Mouse (Mus musculus) heart, postnatal 0 days (tissue): Measurements from ENCODE around the gene Phactr3. TPM values are rescaled to one million over a fixed set of nuclear protein-coding genes. Genes with fewer than 3 reads are reported as not detected.

Source experiments
- ATAC-seq: fragments of 200-750 bp; cut with Nextera tagmentation; 2 replicates; pipeline ENCODE4 v1.8.0; 2017; ENCODE audit warnings: low read depth, moderate number of reproducible peaks, moderate library complexity; ENCODE audit not compliant: insufficient read depth
- DNase-seq: peaks from one replicate; pipeline ENCODE4 v3.0.0-alpha.2; 2016; ENCODE audit warnings: low spot score
- H3K27ac ChIP-seq: fragments of 300-500 bp; sonication (generic); 2 replicates; pipeline ENCODE4 v1.5.1; 2014; ENCODE audit warnings: low read depth, mild to moderate bottlenecking
- H3K27me3 ChIP-seq: fragments of 300-500 bp; sonication (generic); 2 replicates; pipeline ENCODE4 v1.6.1; 2014; ENCODE audit warnings: low read length, mixed read lengths; ENCODE audit not compliant: control insufficient read depth, insufficient read depth
- H3K36me3 ChIP-seq: fragments of 300-500 bp; sonication (generic); replicated peaks from 2 replicates; pipeline ENCODE4 v1.6.1; 2014; ENCODE audit warnings: low read length, mixed read lengths; ENCODE audit not compliant: control insufficient read depth, insufficient read depth
- H3K4me1 ChIP-seq: fragments of 300-500 bp; sonication (generic); 2 replicates; pipeline ENCODE4 v1.6.1; 2014; ENCODE audit warnings: antibody characterized with exemption; ENCODE audit not compliant: control insufficient read depth, insufficient read depth
- H3K4me2 ChIP-seq: fragments of 300-500 bp; sonication (generic); 2 replicates; pipeline ENCODE4 v1.6.1; 2014; ENCODE audit warnings: low read depth, mild to moderate bottlenecking, low read length, moderate library complexity
- H3K4me3 ChIP-seq: fragments of 300-500 bp; sonication (generic); 2 replicates; pipeline ENCODE4 v1.5.1; 2014; ENCODE audit warnings: low read depth, low read length
- H3K9ac ChIP-seq: fragments of 300-500 bp; sonication (generic); replicated peaks from 2 replicates; pipeline ENCODE4 v1.6.1; 2014; ENCODE audit warnings: low read depth, low read length, mixed read lengths
- H3K9me3 ChIP-seq: fragments of 300-500 bp; sonication (generic); replicated peaks from 2 replicates; pipeline ENCODE4 v1.6.1; 2016; ENCODE audit warnings: low read length; ENCODE audit not compliant: control insufficient read depth
- CTCF ChIP-seq: IDR thresholded peaks from 2 replicates; pipeline ENCODE4 v1.5.1; 2016; ENCODE audit warnings: antibody characterized with exemption, control low read depth, low read depth
- EP300 ChIP-seq: IDR thresholded peaks from 2 replicates; pipeline ENCODE4 v1.6.1; 2016; ENCODE audit warnings: antibody characterized with exemption, low read depth
- WGBS: fragments of 180-500 bp; shearing (Covaris S2); extraction: QIAGEN DNeasy Blood & Tissue Kit; methylation state at CpG from one replicate; pipeline ENCODE4 v1.1.7; 2014; 5-methylcytosine and 5-hydroxymethylcytosine counted together
- polyA plus RNA-seq: library from polyadenylated mRNA; unstranded; fragments of >200 nt; fragmentation: Nextera tagmentation; extraction: Ambion mirVana; gene quantifications from 2 replicates; pipeline ENCODE4 v1.2.1, GENCODE M21; 2015
- total RNA-seq: library from RNA; depleted of rRNA; stranded (reverse); fragments of >200 nt; gene quantifications from 2 replicates; pipeline ENCODE4 v1.2.3, GENCODE M21; 2014; ENCODE audit warnings: low replicate concordance

The Phactr3 gene
- total and polyA plus RNA-seq, 2 experiments from 2014 or later, result 3.6 to 4.0 TPM

GRCm38 (mm10) chr2:178129161-178129560 is 10.4 kb downstream of the Phactr3 start:
- no peak overlapping the region for H3K27ac ChIP-seq
- H3K4me1 ChIP-seq, result peaks cover 7% of the 10 kb centered on the region; the same call in 1 of the 2 replicates
- DNase-seq (peak; percentile 11), ATAC-seq (no peak)
- no peaks in the 10 kb centered on the region for H3K27me3 ChIP-seq
- H3K4me3 ChIP-seq, result no peak overlapping the region
- no peaks in the 10 kb centered on the region for H3K36me3 ChIP-seq
- no peaks in the 10 kb centered on the region for H3K9me3 ChIP-seq
- H3K9ac ChIP-seq, result no peak overlapping the region
- TF ChIP-seq EP300 (no peak), CTCF (no peak)
- H3K4me2 ChIP-seq, result no peak overlapping the region
- whole genome bisulfite sequencing, result 53% methylated on average over 4 of the region's 4 CpGs

GRCm38 (mm10) chr2:178129676-178130075 is 10.9 kb downstream of the Phactr3 start:
- no peak for ATAC-seq
- Histone ChIP-seq H3K4me1 (peaks cover 7% of the 10 kb centered on the region; the same call in 1 of the 2 replicates), H3K36me3 (no peaks in the 10 kb centered on the region), H3K4me2 (no peak overlapping the region), H3K9me3 (no peaks in the 10 kb centered on the region), H3K9ac (no peak overlapping the region), H3K4me3 (no peak overlapping the region), H3K27me3 (no peaks in the 10 kb centered on the region), H3K27ac (no peak overlapping the region)
- TF ChIP-seq EP300 (no peak), CTCF (no peak)
- WGBS, result 80% methylated on average over 2 of the region's 2 CpGs
- DNase-seq, result no peak

DNA sequence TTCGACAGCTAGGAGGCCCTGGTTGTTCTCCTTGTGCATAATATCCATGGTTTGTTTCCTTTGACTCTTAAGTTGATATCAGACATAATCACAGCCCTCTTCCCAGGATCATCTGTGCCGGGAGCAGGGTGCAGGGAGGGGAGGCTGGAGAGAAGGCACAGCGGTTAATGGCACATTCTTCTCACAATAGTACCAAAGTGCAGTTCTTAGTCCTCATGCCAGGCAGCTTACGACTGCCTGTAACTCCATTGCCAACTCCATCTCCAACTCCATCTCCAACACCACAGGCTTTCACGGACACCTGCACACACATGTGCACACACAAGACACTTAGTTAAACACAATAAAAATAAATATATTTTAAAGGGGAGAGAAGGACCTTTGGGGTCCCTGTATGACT is 11.8 kb downstream of the Phactr3 start:
- peaks cover 7% of the 10 kb centered on the region; the same call in 1 of the 2 replicates for H3K4me1 ChIP-seq
- WGBS, result 72% methylated on average over 5 of the region's 5 CpGs
- ATAC-seq (no peak), DNase-seq (no peak)
- no peak overlapping the region for H3K4me2 ChIP-seq
- no peak overlapping the region for H3K9ac ChIP-seq
- no peak overlapping the region for H3K27ac ChIP-seq
- H3K9me3 ChIP-seq, result no peaks in the 10 kb centered on the region
- H3K36me3 ChIP-seq, result no peaks in the 10 kb centered on the region
- no peaks in the 10 kb centered on the region for H3K27me3 ChIP-seq
- TF ChIP-seq EP300 (no peak), CTCF (no peak)
- no peak overlapping the region for H3K4me3 ChIP-seq

GRCm38 (mm10) chr2:178131011-178131410 is 12.2 kb downstream of the Phactr3 start:
- Histone ChIP-seq H3K27me3 (no peaks in the 10 kb centered on the region), H3K4me1 (peaks cover 7% of the 10 kb centered on the region; the same call in 1 of the 2 replicates), H3K9ac (no peak overlapping the region), H3K27ac (no peak overlapping the region), H3K9me3 (no peaks in the 10 kb centered on the region), H3K4me2 (no peak overlapping the region), H3K4me3 (no peak overlapping the region), H3K36me3 (no peaks in the 10 kb centered on the region)
- ATAC-seq (no peak), DNase-seq (no peak)
- TF ChIP-seq CTCF (no peak), EP300 (no peak)
- WGBS, result 59% methylated on average over 5 of the region's 5 CpGs

GRCm38 (mm10) chr2:178131606-178132365 is 13.0 kb downstream of the Phactr3 start:
- no peak overlapping the region for H3K4me2 ChIP-seq
- H3K4me3 ChIP-seq, result no peak overlapping the region
- no peak overlapping the region for H3K9ac ChIP-seq
- ATAC-seq (no peak), DNase-seq (no peak)
- no peaks in the 10 kb centered on the region for H3K9me3 ChIP-seq
- peaks cover 7% of the 10 kb centered on the region; the same call in 1 of the 2 replicates for H3K4me1 ChIP-seq
- 81% methylated on average over 5 of the region's 5 CpGs for WGBS
- TF ChIP-seq EP300 (no peak), CTCF (no peak)
- no peaks in the 10 kb centered on the region for H3K36me3 ChIP-seq
- H3K27me3 ChIP-seq, result no peaks in the 10 kb centered on the region
- no peak overlapping the region for H3K27ac ChIP-seq
